Mouse (Mus musculus) left cerebral cortex, adult 2 months (tissue): ENCODE data around the gene Cald1. TPM values are rescaled to one million over a fixed set of nuclear protein-coding genes. Genes with fewer than 3 reads are reported as not detected.

Experiments used
- DNase-seq, 2 experiments: peaks; one replicate each; pipeline ENCODE4 v3.0.0; 2021 to 2022; ENCODE audit warnings: low spot score in 2 of 2, mixed read lengths in 1 of 2; ENCODE audit errors: extremely low spot score in 1 of 2
- H3K27ac ChIP-seq: fragments of 200-600 bp; 2 replicates; pipeline ENCODE4 v1.8.1; 2022
- H3K4me3 ChIP-seq: fragments of 200-600 bp; 2 replicates; pipeline ENCODE4 v1.8.1; 2022
- CTCF ChIP-seq: fragments of 200-600 bp; IDR thresholded peaks from 2 replicates; pipeline ENCODE4 v1.8.1; 2022; ENCODE audit warnings: antibody characterized with exemption, mild to moderate bottlenecking, moderate library complexity
- intact Hi-C: fragments of 180-260 bp; cut with DNase I; formaldehyde crosslinking; loops from one replicate; pipeline ENCODE4 v1.15.1; 2025
- total RNA-seq, 2 experiments: library from RNA; stranded (reverse); gene quantifications; 2 replicates each; pipeline ENCODE4 v1.2.3; 2021

The Cald1 gene
- total RNA-seq, 2 experiments from 2014 or later: 20.9 to 22.4 TPM

GRCm38 (mm10) chr6:34713777-34714176 is 115.5 kb downstream of the Cald1 start:
- intact Hi-C loops: no loop called here
- Histone ChIP-seq H3K27ac (no peak overlapping the region), H3K4me3 (no peak overlapping the region)
- DNase-seq: no peak
- TF ChIP-seq CTCF: no peak

- Histone ChIP-seq H3K4me3 (no peak overlapping the region), H3K27ac (no peak overlapping the region)
- DNase-seq: no peak
- intact Hi-C loops: no loop called here
- TF ChIP-seq CTCF: no peak
Measured at GRCm38 (mm10) chr6:34714612-34715011, 116.3 kb downstream of the Cald1 start.

- intact Hi-C loops: no loop called here
- no peak for TF ChIP-seq CTCF
- H3K27ac ChIP-seq: no peak overlapping the region
- no peak for DNase-seq
- H3K4me3 ChIP-seq: no peak overlapping the region
Measured at GRCm38 (mm10) chr6:34716206-34716887, 118.0 kb downstream of the Cald1 start.

GRCm38 (mm10) chr6:34716888-34717635 is 118.8 kb downstream of the Cald1 start:
- H3K4me3 ChIP-seq: no peak overlapping the region
- DNase-seq: no peak
- no peak for TF ChIP-seq CTCF
- intact Hi-C loops: no loop called here
- H3K27ac ChIP-seq: no peak overlapping the region

- intact Hi-C loops: no loop called here
- TF ChIP-seq CTCF: no peak
Measured at GRCm38 (mm10) chr6:34717651-34718050, 119.4 kb downstream of the Cald1 start.

GRCm38 (mm10) chr6:34719141-34719680 is 120.9 kb downstream of the Cald1 start:
- Histone ChIP-seq H3K4me3 (no peak overlapping the region), H3K27ac (no peak overlapping the region)
- TF ChIP-seq CTCF: no peak
- DNase-seq: no peak
- intact Hi-C loops: no loop called here

More at GRCm38 (mm10) chr6:34717651-34718050, 119.4 kb downstream of the Cald1 start:
- Histone ChIP-seq H3K4me3 (no peak overlapping the region), H3K27ac (no peak overlapping the region)
- DNase-seq: no peak

GRCm38 (mm10) chr6:34720447-34720846 is 122.1 kb downstream of the Cald1 start:
- DNase-seq: no peak
- TF ChIP-seq CTCF: no peak
- Histone ChIP-seq H3K27ac (no peak overlapping the region), H3K4me3 (no peak overlapping the region)
- intact Hi-C loops: no loop called here

- intact Hi-C loops: no loop called here
- H3K27ac ChIP-seq: no peak overlapping the region
- TF ChIP-seq CTCF: no peak
- no peak for DNase-seq
- no peak overlapping the region for H3K4me3 ChIP-seq
Measured at GRCm38 (mm10) chr6:34721740-34722139, 123.4 kb downstream of the Cald1 start.

GRCm38 (mm10) chr6:34722660-34723059 is 124.4 kb downstream of the Cald1 start:
- no peak for DNase-seq
- Histone ChIP-seq H3K27ac (no peak overlapping the region), H3K4me3 (no peak overlapping the region)
- no peak for TF ChIP-seq CTCF
- intact Hi-C loops: no loop called here

GRCm38 (mm10) chr6:34723250-34723904 is 125.1 kb downstream of the Cald1 start:
- Histone ChIP-seq H3K27ac (no peak overlapping the region), H3K4me3 (no peak overlapping the region)
- DNase-seq: no peak
- intact Hi-C loops: no loop called here
- TF ChIP-seq CTCF: no peak

GRCm38 (mm10) chr6:34725660-34726059 is 127.4 kb downstream of the Cald1 start:
- intact Hi-C loops: no loop called here

GRCm38 (mm10) chr6:34726104-34726503 is 127.8 kb downstream of the Cald1 start:
- TF ChIP-seq CTCF: no peak
- intact Hi-C loops: no loop called here
- no peak for DNase-seq
- Histone ChIP-seq H3K27ac (no peak overlapping the region), H3K4me3 (no peak overlapping the region)

More at GRCm38 (mm10) chr6:34725660-34726059, 127.4 kb downstream of the Cald1 start:
- Histone ChIP-seq H3K27ac (no peak overlapping the region), H3K4me3 (no peak overlapping the region)
- TF ChIP-seq CTCF: no peak
- no peak for DNase-seq
